Mouse (Mus musculus) adrenal gland, adult 2 months (tissue): ENCODE data around the gene Gm9774. TPM values are rescaled to one million over a fixed set of nuclear protein-coding genes. Genes with fewer than 3 reads are reported as not detected.
A peak's percentile ranks its signal among the peaks of the same experiment; 100 is the strongest.

ENCODE experiments used
- DNase-seq: peaks from one replicate; pipeline ENCODE4 v3.0.0; 2021
- long read RNA-seq: library from polyadenylated mRNA; stranded (forward); transcript quantifications from one replicate; pipeline ENCODE4 v2.0.0, GENCODE M21; 2021
- polyA plus RNA-seq: library from polyadenylated mRNA; depleted of rRNA; stranded (reverse); fragments of >200 nt; gene quantifications from 2 replicates; pipeline ENCODE4 v1.2.3, GENCODE M21; 2012; rRNA removed
- total RNA-seq, 2 experiments: library from RNA; stranded (reverse); gene quantifications; 2 replicates each; pipeline ENCODE4 v1.2.3; 2021

Gm9774 gene
- 1 to 10 TPM; 4.6 to 6.3 TPM for total RNA-seq
- 17.5 and 20.8 TPM in 2 replicates for polyA plus RNA-seq
- long read RNA-seq, result 0 reads

DNA sequence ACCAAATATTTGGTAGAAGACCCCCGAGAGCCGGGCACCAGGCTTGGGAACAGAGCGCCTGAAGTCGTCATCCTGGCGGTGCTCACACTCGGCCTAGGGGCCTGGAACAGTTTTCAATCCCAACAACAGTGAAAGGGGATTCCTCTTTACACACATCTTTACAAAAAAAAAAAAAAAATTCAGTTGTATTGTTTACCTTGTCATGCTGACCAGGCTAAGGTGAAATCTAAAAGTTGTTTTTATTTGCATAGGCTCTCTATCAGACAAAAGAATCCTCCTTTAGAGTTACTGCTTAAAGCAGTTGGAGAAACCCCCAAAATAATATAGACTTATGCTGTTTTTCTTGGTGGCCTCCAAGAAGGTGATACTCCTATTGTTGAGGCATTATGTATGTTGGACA is at the start of gene Gm9774:
Gene Gm9774, minus strand, starts transcription at position 101 of the 400 bp plus-strand sequence.
- no peak for DNase-seq

DNA sequence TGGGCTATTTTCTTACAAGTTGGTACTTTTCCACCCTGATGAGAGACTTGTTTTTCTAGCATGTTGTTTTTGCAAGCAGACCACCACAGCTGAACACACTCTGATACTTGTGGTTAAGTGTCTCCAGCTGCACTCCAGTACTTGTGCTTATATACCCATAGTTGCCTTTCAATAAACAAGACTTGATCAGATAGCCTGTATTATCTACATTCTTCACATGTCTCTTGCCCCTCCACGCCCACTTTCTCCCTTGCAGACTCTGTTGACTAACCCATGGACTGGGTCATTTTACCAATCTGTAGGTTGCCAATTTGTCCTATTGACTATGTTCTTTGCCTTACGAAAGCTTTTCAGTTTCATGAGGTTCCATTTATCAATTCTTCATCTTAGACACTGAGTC is 40.9 kb upstream of the Gm9774 start:
- DNase-seq, result no peak

DNA sequence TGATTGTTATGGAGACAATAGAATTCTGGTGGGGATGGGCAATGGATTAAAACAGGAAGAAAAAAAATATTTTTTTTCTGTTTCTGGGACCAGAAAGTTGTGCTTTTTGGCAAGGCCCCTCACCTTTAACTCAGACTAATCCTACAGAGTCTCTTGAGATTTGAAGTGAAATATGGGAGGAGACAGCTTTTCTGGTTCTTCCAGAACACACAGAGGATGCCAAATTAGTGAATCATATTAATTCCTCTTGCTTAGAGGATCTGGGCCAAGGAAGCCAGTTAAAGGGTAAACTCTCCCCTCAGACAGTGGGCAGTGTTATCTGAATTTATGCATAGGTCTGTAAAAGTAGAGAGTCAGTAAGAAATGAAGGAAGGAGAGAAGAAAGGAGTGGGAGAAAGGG is 38.2 kb upstream of the Gm9774 start:
- DNase-seq, result no peak

DNA sequence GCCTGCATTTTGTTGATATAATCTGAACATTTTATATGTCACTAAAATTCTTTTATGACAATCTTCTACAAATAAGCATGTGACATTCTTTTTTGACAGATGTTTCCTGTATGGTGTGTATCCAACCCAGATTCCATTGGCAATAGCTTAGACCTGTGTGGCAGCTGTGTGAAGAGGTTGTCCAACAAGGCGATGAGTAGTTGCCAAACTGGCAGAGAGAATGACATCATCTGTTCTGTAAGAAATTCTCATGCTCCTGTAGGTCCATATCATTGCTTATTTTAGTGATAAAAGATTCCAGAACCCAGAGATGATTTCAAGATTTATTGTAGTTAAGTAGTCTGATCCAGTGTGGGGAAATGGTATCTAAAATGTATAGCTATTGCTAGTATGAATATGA is 37.4 kb upstream of the Gm9774 start:
- DNase-seq, result no peak

DNA sequence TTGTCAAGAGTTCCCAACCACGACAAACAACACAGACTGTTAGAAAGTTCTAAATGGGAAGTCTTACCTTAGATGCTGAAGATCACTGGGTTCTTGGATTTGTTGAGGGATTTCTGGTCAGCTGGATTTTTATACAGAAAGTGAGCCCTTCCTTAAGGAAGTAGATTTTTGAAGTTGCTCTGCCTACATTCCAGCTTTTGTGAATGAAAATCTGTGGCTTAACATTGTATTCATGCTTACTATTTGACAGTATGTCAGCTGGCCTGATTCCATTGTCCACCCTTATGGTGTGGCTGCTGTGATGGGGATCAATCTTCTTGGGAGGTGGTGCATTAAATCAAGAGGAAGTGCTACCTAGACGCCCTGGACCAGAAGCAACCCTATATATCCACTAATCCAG is 29.4 kb upstream of the Gm9774 start, which contains the start of gene Sprr3:
Gene Sprr3, minus strand, starts transcription at position 101 of the 400 bp plus-strand sequence.
- no peak for DNase-seq

DNA sequence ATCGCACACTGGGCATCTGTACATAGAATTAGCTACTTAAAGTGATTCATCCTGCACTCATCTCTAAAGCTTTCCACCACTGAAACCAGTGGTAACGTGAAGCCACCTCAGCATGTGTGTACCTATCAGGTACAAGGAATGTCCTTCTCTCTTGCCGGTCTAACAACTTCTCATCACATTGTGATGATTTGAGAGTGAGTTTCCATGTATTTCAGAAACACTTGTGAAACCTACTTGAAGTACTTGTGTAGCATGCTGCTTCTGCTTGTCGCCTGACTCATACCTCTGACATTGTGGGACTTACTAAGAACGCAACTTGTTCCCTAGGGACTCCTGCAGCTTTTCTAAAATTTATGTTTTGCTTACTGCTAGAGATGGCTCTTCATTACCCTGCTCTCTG is 25.9 kb upstream of the Gm9774 start:
- DNase-seq, result no peak

DNA sequence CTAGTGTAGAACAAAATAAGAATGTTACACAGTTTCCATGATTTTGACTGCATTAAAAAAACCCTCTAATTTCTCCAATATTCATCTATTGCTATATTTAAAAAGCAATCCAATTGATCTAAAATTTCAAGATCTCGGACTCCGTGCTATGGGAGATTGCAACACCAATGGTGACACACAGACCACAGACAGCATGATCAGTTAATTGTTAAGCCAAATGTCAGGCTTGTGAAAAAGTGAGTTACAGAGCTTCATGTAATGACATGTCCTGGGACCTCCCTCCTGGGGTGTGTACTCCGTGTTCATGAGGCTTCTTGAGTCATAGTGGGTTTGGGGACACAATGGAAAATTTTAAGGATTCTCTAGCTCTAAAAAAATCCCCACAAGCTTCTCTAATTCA is 11.0 kb upstream of the Gm9774 start:
- no peak for DNase-seq

DNA sequence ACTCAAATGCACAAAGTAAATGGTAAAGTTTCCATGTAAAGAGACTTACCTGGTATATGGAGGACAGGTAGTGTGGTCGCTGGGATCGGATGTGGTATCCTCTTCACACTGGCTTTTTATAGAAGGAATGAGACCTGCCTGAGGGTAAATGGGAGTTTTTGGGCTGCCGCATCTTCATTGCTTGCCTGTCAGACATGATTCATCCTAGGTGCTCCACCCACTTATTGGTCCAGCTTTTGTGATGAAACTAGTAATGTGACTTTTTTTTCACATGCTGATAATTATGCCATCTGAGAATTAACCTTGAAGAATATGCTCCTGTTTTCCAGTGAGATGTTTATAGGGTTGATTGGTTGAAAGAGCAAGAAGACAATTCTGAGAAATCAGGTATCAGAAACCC is 9.5 kb upstream of the Gm9774 start, which contains the start of gene Sprr1b:
Gene Sprr1b, minus strand, starts transcription at position 101 of the 400 bp plus-strand sequence.
- DNase-seq, result no peak

DNA sequence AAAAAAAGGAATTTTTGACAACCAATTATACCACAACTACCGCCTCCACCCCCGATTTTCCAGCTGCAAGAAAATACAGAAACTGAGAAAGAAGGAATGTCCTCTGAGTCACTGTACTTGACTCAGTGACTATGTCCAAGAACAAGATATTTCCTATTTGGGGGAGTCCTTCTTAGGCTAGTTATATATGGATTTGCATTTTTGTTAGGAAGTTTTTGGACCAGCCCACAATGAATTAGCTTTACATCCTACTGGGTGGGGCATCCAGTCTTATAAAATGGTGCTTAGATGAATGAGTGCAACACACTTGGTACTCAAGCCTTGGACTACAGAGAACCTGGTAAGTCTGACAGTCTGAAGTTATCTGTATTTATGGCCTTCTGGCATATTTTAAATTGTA is 3.1 kb upstream of the Gm9774 start, which contains the start of gene Sprr2k:
Gene Sprr2k, plus strand, starts transcription at position 301 of the 400 bp plus-strand sequence.
- DNase-seq, result no peak

DNA sequence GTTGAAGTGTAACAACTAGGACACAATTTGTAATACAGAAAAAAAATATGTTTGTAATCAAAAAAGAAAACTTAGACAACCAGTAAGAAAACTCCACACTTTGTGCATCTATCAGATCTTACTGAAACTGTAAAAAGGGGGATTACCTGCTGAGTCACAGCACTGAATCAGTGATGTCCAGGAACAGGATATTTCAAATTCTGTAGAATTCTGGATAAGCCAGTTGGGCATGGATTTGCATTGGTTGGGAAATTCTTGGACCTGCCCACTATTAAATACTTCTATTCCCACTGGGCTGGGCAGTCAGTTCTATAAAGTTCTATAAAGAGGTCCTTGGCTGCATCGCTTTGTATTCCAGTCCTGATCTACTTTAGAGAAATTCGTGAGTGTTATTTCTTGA is 11.4 kb downstream of the Gm9774 start, which contains the start of gene Sprr2j-ps:
Gene Sprr2j-ps, plus strand, starts transcription at position 301 of the 400 bp plus-strand sequence.
- no peak for DNase-seq

DNA sequence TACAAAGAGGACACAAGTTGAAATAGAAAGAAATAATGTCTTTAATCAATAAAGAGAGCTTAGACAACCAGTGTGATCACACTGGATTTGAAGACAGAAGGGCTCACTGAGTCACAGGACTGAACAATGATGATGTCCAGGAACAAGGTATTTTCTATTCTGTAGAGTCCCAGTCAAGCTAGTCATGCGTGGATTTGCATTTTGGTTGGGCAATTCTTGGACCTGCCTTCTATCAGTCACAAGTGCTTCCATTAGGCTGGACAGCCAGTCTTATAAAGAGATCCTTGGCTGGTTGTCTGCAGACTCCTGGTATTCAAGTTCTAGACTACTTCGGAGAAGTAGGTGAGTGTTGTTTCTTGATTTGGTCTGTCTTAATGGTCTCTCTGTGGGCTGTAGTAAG is 21.5 kb downstream of the Gm9774 start, which contains the start of gene Sprr2i:
Gene Sprr2i, plus strand, starts transcription at position 301 of the 400 bp plus-strand sequence.
- DNase-seq, result no peak

DNA sequence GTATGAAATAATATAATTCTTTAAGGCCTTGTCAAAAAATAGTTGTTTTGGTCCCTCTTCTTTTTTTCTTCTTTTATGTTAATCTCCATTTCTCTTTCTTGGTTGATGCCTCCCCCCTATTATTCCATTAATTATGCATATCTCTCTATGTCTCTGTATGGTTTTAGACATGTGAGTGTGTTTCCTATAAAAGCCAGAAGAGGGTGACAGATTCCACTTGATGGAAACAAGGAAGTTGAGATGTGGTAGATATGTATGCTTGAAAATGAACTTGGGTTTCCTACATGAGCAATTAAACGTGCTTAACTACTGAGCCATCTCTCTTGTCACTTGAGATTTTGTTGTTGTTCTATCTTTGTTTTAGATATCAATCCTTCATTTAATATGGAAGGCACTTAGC is 34.9 kb downstream of the Gm9774 start:
- peak; percentile 3 for DNase-seq

DNA sequence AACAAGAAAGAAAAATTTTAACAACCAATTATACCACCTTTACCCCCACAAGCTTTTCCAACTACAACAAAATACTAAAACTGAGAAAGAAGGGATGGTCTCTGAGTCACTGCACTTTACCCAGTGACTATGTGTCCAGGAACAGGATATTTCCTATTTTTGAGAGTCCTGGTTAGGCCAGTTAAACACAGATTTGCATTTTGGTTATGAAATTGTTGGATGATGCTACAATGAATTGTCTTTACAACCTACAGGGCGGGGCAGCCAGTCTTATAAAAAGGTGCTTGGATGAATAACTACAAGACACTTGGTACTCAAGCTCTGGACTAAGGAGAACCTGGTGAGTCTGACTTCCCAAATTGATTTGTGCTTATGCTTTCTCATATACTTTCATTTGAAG is 43.8 kb downstream of the Gm9774 start, which contains the start of gene Sprr2h:
Gene Sprr2h, plus strand, starts transcription at position 301 of the 400 bp plus-strand sequence.
- DNase-seq, result no peak

Other genes with a start within 250 kb of the Gm9774 start
- not detected for gene Sprr2a1, start 213.6 kb downstream of the Gm9774 start, total RNA-seq
- not detected in 2 replicates for gene Sprr2a1, start 213.6 kb downstream of the Gm9774 start, polyA plus RNA-seq
- not detected for gene Sprr2a2, start 213.5 kb downstream of the Gm9774 start, total RNA-seq
- 1.8 and 18.7 TPM in 2 replicates for gene Sprr2a2, start 213.5 kb downstream of the Gm9774 start, polyA plus RNA-seq
- not detected for gene Sprr2a3, start 144.0 kb downstream of the Gm9774 start, total RNA-seq
- 0.22 TPM in 1 of 2 replicates, not detected in the other for gene Sprr2a3, start 144.0 kb downstream of the Gm9774 start, polyA plus RNA-seq
- not detected for gene Sprr2b, start 112.8 kb downstream of the Gm9774 start, total RNA-seq
- gene Sprr2b, start 112.8 kb downstream of the Gm9774 start, polyA plus RNA-seq, result not detected in 2 replicates
- not detected for gene Sprr2d, start 90.3 kb downstream of the Gm9774 start, total RNA-seq
- not detected in 2 replicates for gene Sprr2d, start 90.3 kb downstream of the Gm9774 start, polyA plus RNA-seq
- gene Sprr2e, start 77.3 kb downstream of the Gm9774 start, total RNA-seq, result not detected
- not detected in 2 replicates for gene Sprr2e, start 77.3 kb downstream of the Gm9774 start, polyA plus RNA-seq
- gene Sprr2f, start 64.2 kb downstream of the Gm9774 start, total RNA-seq, result not detected
- not detected in 2 replicates for gene Sprr2f, start 64.2 kb downstream of the Gm9774 start, polyA plus RNA-seq
- not detected for gene Sprr2h, start 43.7 kb downstream of the Gm9774 start, total RNA-seq
- not detected in 2 replicates for gene Sprr2h, start 43.7 kb downstream of the Gm9774 start, polyA plus RNA-seq
- gene Sprr2i, start 21.4 kb downstream of the Gm9774 start, total RNA-seq, result not detected
- gene Sprr2i, start 21.4 kb downstream of the Gm9774 start, polyA plus RNA-seq, result not detected in 2 replicates
- gene Sprr2j-ps, start 11.3 kb downstream of the Gm9774 start, total RNA-seq, result not detected
- gene Sprr2j-ps, start 11.3 kb downstream of the Gm9774 start, polyA plus RNA-seq, result not detected in 2 replicates
- not detected for gene Sprr2k, start 3.2 kb upstream of the Gm9774 start, total RNA-seq
- gene Sprr2k, start 3.2 kb upstream of the Gm9774 start, polyA plus RNA-seq, result not detected in 2 replicates
- gene Sprr1b, start 9.4 kb upstream of the Gm9774 start, total RNA-seq, result not detected
- not detected in 2 replicates for gene Sprr1b, start 9.4 kb upstream of the Gm9774 start, polyA plus RNA-seq
- gene Sprr3, start 29.3 kb upstream of the Gm9774 start, total RNA-seq, result not detected
- 0.39 TPM in 1 of 2 replicates, not detected in the other for gene Sprr3, start 29.3 kb upstream of the Gm9774 start, polyA plus RNA-seq
- under 1 TPM in 1 of 2 experiments, not detected in 1; 0.38 TPM for gene Sprr1a, start 56.5 kb upstream of the Gm9774 start, total RNA-seq
- gene Sprr1a, start 56.5 kb upstream of the Gm9774 start, polyA plus RNA-seq, result 0.21 and 0.56 TPM in 2 replicates
- gene Sprr4, start 71.1 kb upstream of the Gm9774 start, total RNA-seq, result not detected
- not detected in 2 replicates for gene Sprr4, start 71.1 kb upstream of the Gm9774 start, polyA plus RNA-seq
- gene 2310046K23Rik, start 105.1 kb upstream of the Gm9774 start, total RNA-seq, result not detected
- gene 2310046K23Rik, start 105.1 kb upstream of the Gm9774 start, polyA plus RNA-seq, result not detected in 2 replicates
- gene Ivl, start 144.3 kb upstream of the Gm9774 start, total RNA-seq, result not detected
- gene Ivl, start 144.3 kb upstream of the Gm9774 start, polyA plus RNA-seq, result not detected in 2 replicates
- not detected for gene Smcp, start 159.6 kb upstream of the Gm9774 start, total RNA-seq
- not detected in 2 replicates for gene Smcp, start 159.6 kb upstream of the Gm9774 start, polyA plus RNA-seq
- not detected for gene 2210017I01Rik, start 178.1 kb upstream of the Gm9774 start, total RNA-seq
- gene 2210017I01Rik, start 178.1 kb upstream of the Gm9774 start, polyA plus RNA-seq, result not detected in 2 replicates
- not detected for gene Lce6a, start 192.2 kb upstream of the Gm9774 start, total RNA-seq
- not detected in 2 replicates for gene Lce6a, start 192.2 kb upstream of the Gm9774 start, polyA plus RNA-seq
- gene Lce1a1, start 218.9 kb upstream of the Gm9774 start, total RNA-seq, result not detected
- gene Lce1a1, start 218.9 kb upstream of the Gm9774 start, polyA plus RNA-seq, result 0.33 TPM in 1 of 2 replicates, not detected in the other
- not detected for gene Lce1b, start 227.5 kb upstream of the Gm9774 start, total RNA-seq
- gene Lce1b, start 227.5 kb upstream of the Gm9774 start, polyA plus RNA-seq, result not detected in 2 replicates
- gene Lce1a2, start 240.9 kb upstream of the Gm9774 start, total RNA-seq, result not detected
- not detected in 2 replicates for gene Lce1a2, start 240.9 kb upstream of the Gm9774 start, polyA plus RNA-seq
- gene Lce1c, start 249.8 kb upstream of the Gm9774 start, total RNA-seq, result not detected
- gene Lce1c, start 249.8 kb upstream of the Gm9774 start, polyA plus RNA-seq, result not detected in 2 replicates